Mouse (Mus musculus): ENCODE measurements around the gene Pdcd2. TPM values are rescaled to one million over a fixed set of nuclear protein-coding genes. Genes with fewer than 3 reads are reported as not detected.

The Pdcd2 gene
- polyA plus RNA-seq, 1 experiment from 2014 or later, result 52.7 TPM

GRCm38 (mm10) chr17:15497882-15498752, 29.0 kb downstream of the Pdcd2 start:
- H3K36me3 ChIP-seq, result peaks cover 15% of the 10 kb centered on the region
- ATAC-seq (ENCODE audit: insufficient number of reproducible peaks, insufficient read depth, low FRiP score, low TSS enrichment), result peak; percentile 94
- peak overlapping the region; percentile 95 for H3K27ac ChIP-seq
- no peaks in the 10 kb centered on the region for H3K9me3 ChIP-seq
- H3K4me2 ChIP-seq (replicated peaks), result peak overlapping the region; percentile 86
- H3K4me3 ChIP-seq, result peak overlapping the region; percentile 99
- peaks cover 20% of the 10 kb centered on the region for H3K4me1 ChIP-seq
- WGBS, result under 1% methylated on average over 50 of the region's 50 CpGs
- H3K9ac ChIP-seq, result peak overlapping the region; percentile 88
- no peaks in the 10 kb centered on the region for H3K27me3 ChIP-seq

GRCm38 (mm10) chr17:15490542-15490941, 36.6 kb downstream of the Pdcd2 start:
- H3K4me2 ChIP-seq (replicated peaks), result no peak overlapping the region
- H3K9ac ChIP-seq, result no peak overlapping the region
- no peaks in the 10 kb centered on the region for H3K4me1 ChIP-seq
- H3K9me3 ChIP-seq, result no peaks in the 10 kb centered on the region
- WGBS, result 91% methylated on average over 7 of the region's 7 CpGs
- no peak overlapping the region for H3K4me3 ChIP-seq
- ATAC-seq (ENCODE audit: insufficient number of reproducible peaks, insufficient read depth, low FRiP score, low TSS enrichment), result no peak
- no peak overlapping the region for H3K27ac ChIP-seq
- peaks cover 52% of the 10 kb centered on the region for H3K36me3 ChIP-seq
- no peaks in the 10 kb centered on the region for H3K27me3 ChIP-seq

- Histone ChIP-seq H3K27ac (no peak overlapping the region), H3K4me3 (no peak overlapping the region), H3K9me3 (no peaks in the 10 kb centered on the region), H3K27me3 (no peaks in the 10 kb centered on the region), H3K4me1 (no peaks in the 10 kb centered on the region), H3K9ac (no peak overlapping the region), H3K36me3 (peaks cover 82% of the 10 kb centered on the region), H3K4me2 (replicated peaks) (no peak overlapping the region)
- ATAC-seq (ENCODE audit: insufficient number of reproducible peaks, insufficient read depth, low FRiP score, low TSS enrichment), result no peak
- 88% methylated on average over 4 of the region's 4 CpGs for WGBS
Measured at GRCm38 (mm10) chr17:15472671-15473070, 54.4 kb downstream of the Pdcd2 start.

Other genes starting within 250 kb of the Pdcd2 start
- gene Dll1, start 150.4 kb downstream of the Pdcd2 start, polyA plus RNA-seq (2016; fragmentation: Nextera tagmentation; extraction: Ambion mirVana), result 9.8 and 10.1 TPM in 2 replicates
- gene Fam120b, start 131.1 kb downstream of the Pdcd2 start, polyA plus RNA-seq (2016; fragmentation: Nextera tagmentation; extraction: Ambion mirVana), result 35.7 and 36.0 TPM in 2 replicates
- 244 and 252 TPM in 2 replicates for gene Psmb1, start 27.6 kb downstream of the Pdcd2 start, polyA plus RNA-seq (2016; fragmentation: Nextera tagmentation; extraction: Ambion mirVana)
- gene Tbp, start 27.4 kb downstream of the Pdcd2 start, polyA plus RNA-seq (2016; fragmentation: Nextera tagmentation; extraction: Ambion mirVana), result 50.9 and 53.9 TPM in 2 replicates
- gene Prdm9, start 37.1 kb upstream of the Pdcd2 start, polyA plus RNA-seq (2016; fragmentation: Nextera tagmentation; extraction: Ambion mirVana), result 1.7 and 2.1 TPM in 2 replicates
- gene Chd1, start 177.7 kb upstream of the Pdcd2 start, polyA plus RNA-seq (2016; fragmentation: Nextera tagmentation; extraction: Ambion mirVana), result 45.7 and 46.1 TPM in 2 replicates

Data from embryonic facial prominence, embryonic 12.5 days (tissue).